25 mouse cellular contexts compared by ENCODE assay signal in the genomic region with DNA sequence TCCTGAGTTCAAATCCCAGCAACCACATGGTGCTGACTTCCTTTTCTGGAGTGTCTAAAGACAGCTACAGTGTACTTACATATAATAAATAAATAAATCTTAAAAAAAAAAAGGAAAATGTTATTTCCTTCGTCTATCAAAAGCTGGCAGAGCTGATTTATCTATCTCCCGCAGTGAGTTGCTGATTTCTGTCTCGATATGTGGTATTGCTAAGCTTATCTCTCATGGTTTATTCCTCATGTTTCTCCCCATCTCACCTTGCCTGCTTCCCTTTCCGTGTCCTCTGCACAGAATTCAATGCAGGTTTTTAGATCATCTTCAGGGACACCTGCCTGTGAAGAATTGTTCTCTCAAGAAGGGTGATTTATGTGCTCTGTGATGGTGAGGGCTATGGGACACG. TPM values are rescaled to one million over a fixed set of nuclear protein-coding genes. Genes with fewer than 3 reads are reported as not detected.
A peak's percentile ranks its signal among the peaks of the same experiment; 100 is the strongest.
DNase-seq lines count a peak whose midpoint lies in the region; ATAC-seq and TF ChIP-seq lines count a peak whose summit lies in the region.
"Had no signal": no experiment of that assay in that cellular context is flagged by ENCODE, and none has a peak within 500 bp of the region (broad histone marks: within the 10 kb centered on the region; RNA-seq: fewer than 3 reads in every experiment).

No protein-coding gene starts in this region.

- peaks cover 69% of the 10 kb centered on the region for H3K4me1 ChIP-seq in heart, embryonic 10.5 days
- H3K4me1 ChIP-seq in intestine, embryonic 15.5 days (replicated peaks) = peaks cover 51% of the 10 kb centered on the region
- peaks cover 48% of the 10 kb centered on the region for H3K4me1 ChIP-seq in intestine, postnatal 0 days (replicated peaks; ENCODE audit: control insufficient read depth, insufficient read depth, low read length)

- WGBS in heart, embryonic 10.5 days = 88% methylated on average over 5 of the region's 5 CpGs
- WGBS in intestine, embryonic 15.5 days = 83% methylated on average over 5 of the region's 5 CpGs
- WGBS in intestine, postnatal 0 days = 60% methylated on average over 5 of the region's 5 CpGs

- DNase-seq in heart, embryonic 10.5 days (ENCODE audit: low spot score) = no peak
- DNase-seq in heart, postnatal 14 days = no peak
- DNase-seq in yolk sac, embryonic 10.5 days (ENCODE audit: low spot score) = no peak
- DNase-seq: adrenal gland, postnatal 10 days; adrenal gland, postnatal 25 days; B cell, adult 2 months; cerebellum, adult 11 months; cerebellum, adult 18-20 months; cerebellum, adult 8-10 months; cerebellum, adult 9-11 months; cerebellum, postnatal 14 days; cerebellum, postnatal 36 days; embryo, embryonic 11 days had no signal

- ATAC-seq in intestine, embryonic 15.5 days = no peak
- no peak for ATAC-seq in intestine, postnatal 0 days
- ATAC-seq: CD4-positive, CD25-positive, alpha-beta regulatory T cell, adult 4 months; forebrain, embryonic 14.5 days; forebrain, embryonic 16.5 days had no signal

- no peak overlapping the region for H3K4me3 ChIP-seq in heart, embryonic 10.5 days
- H3K4me3 ChIP-seq in intestine, embryonic 15.5 days (replicated peaks) = no peak overlapping the region
- H3K4me3 ChIP-seq in intestine, postnatal 0 days (ENCODE audit: low read depth, low read length) = no peak overlapping the region
- H3K4me3 ChIP-seq: embryonic facial prominence, embryonic 13.5 days; embryonic facial prominence, embryonic 15.5 days; erythroblast, embryonic 14.5 days; forebrain, embryonic 10.5 days; forebrain, embryonic 12.5 days had no signal

- no peak overlapping the region for H3K9ac ChIP-seq in intestine, embryonic 15.5 days
- no peak overlapping the region for H3K9ac ChIP-seq in intestine, postnatal 0 days (ENCODE audit: low read depth, low read length)
- H3K9ac ChIP-seq: embryonic facial prominence, embryonic 13.5 days; embryonic facial prominence, embryonic 15.5 days; forebrain, embryonic 12.5 days had no signal

- H3K27ac ChIP-seq in heart, embryonic 10.5 days = peak overlapping the region; percentile 96; the same call in 1 of the 2 replicates
- peak overlapping the region; percentile 67; the same call in 1 of the 2 replicates for H3K27ac ChIP-seq in intestine, embryonic 15.5 days
- no peak overlapping the region for H3K27ac ChIP-seq in intestine, postnatal 0 days (ENCODE audit: low read depth, low read length)
- H3K27ac ChIP-seq: embryonic facial prominence, embryonic 13.5 days; embryonic facial prominence, embryonic 15.5 days; forebrain, embryonic 12.5 days had no signal

- intact Hi-C loops in heart, postnatal 14 days (cut with DNase I) = no loop called here

- H3K27me3 ChIP-seq in heart, embryonic 10.5 days (ENCODE audit: insufficient read depth, poor library complexity, severe bottlenecking) = no peaks in the 10 kb centered on the region
- H3K27me3 ChIP-seq in intestine, embryonic 15.5 days (replicated peaks) = no peaks in the 10 kb centered on the region
- no peaks in the 10 kb centered on the region for H3K27me3 ChIP-seq in intestine, postnatal 0 days (replicated peaks; ENCODE audit: control insufficient read depth, insufficient read depth, low read length)
- H3K27me3 ChIP-seq: CH12.LX; embryonic facial prominence, embryonic 13.5 days; embryonic facial prominence, embryonic 15.5 days; forebrain, embryonic 12.5 days had no signal

- no peak for TF ChIP-seq CTCF in intestine, postnatal 0 days (IDR thresholded peaks at IDR 0.05; ENCODE audit: low read depth)

- no peak overlapping the region for H3K4me2 ChIP-seq in intestine, embryonic 15.5 days (replicated peaks)
- no peak overlapping the region for H3K4me2 ChIP-seq in intestine, postnatal 0 days (replicated peaks; ENCODE audit: low read depth)
- H3K4me2 ChIP-seq: embryonic facial prominence, embryonic 13.5 days; embryonic facial prominence, embryonic 15.5 days; forebrain, embryonic 12.5 days had no signal

- no peaks in the 10 kb centered on the region for H3K9me3 ChIP-seq in heart, embryonic 10.5 days
- no peaks in the 10 kb centered on the region for H3K9me3 ChIP-seq in intestine, embryonic 15.5 days
- no peaks in the 10 kb centered on the region for H3K9me3 ChIP-seq in intestine, postnatal 0 days (ENCODE audit: control insufficient read depth)
- H3K9me3 ChIP-seq: embryonic facial prominence, embryonic 13.5 days; embryonic facial prominence, embryonic 15.5 days; forebrain, embryonic 10.5 days; forebrain, embryonic 12.5 days had no signal

- no peaks in the 10 kb centered on the region for H3K36me3 ChIP-seq in heart, embryonic 10.5 days
- no peaks in the 10 kb centered on the region for H3K36me3 ChIP-seq in intestine, embryonic 15.5 days
- no peaks in the 10 kb centered on the region for H3K36me3 ChIP-seq in intestine, postnatal 0 days (ENCODE audit: control insufficient read depth, insufficient read depth)
- H3K36me3 ChIP-seq: embryonic facial prominence, embryonic 13.5 days; embryonic facial prominence, embryonic 15.5 days; forebrain, embryonic 10.5 days; forebrain, embryonic 12.5 days; G1E had no signal

RNA-seq across cellular contexts. Expression of gene Inpp5a, which starts 27.1 kb away (rescaled TPM):
- polyA plus RNA-seq in heart, embryonic 10.5 days (2016; fragmentation: Nextera tagmentation; extraction: Ambion mirVana) = 46.9 and 60.9 TPM in 2 replicates
- total RNA-seq in heart, postnatal 14 days (2021) = 100 to 1,000 TPM; 201 to 215 TPM
- 33.1 and 35.5 TPM in 2 replicates for polyA plus RNA-seq in intestine, embryonic 15.5 days (2015; fragmentation: Nextera tagmentation; extraction: Ambion mirVana)
- polyA plus RNA-seq in intestine, postnatal 0 days (2015; fragmentation: Nextera tagmentation; extraction: Ambion mirVana) = 29.1 and 32.9 TPM in 2 replicates
